Mouse (Mus musculus) gastrocnemius, adult 18-20 months (tissue): ENCODE data around the gene Amotl2. TPM values are rescaled to one million over a fixed set of nuclear protein-coding genes. Genes with fewer than 3 reads are reported as not detected.

Experiments used
- DNase-seq: peaks from one replicate; pipeline ENCODE4 v3.0.0; 2021; ENCODE audit warnings: low spot score
- total RNA-seq, 2 experiments: library from RNA; stranded (reverse); gene quantifications; 2 replicates each; pipeline ENCODE4 v1.2.3; 2021

Gene Amotl2
- total RNA-seq, 2 experiments from 2014 or later = 16.8 to 18.2 TPM

DNA sequence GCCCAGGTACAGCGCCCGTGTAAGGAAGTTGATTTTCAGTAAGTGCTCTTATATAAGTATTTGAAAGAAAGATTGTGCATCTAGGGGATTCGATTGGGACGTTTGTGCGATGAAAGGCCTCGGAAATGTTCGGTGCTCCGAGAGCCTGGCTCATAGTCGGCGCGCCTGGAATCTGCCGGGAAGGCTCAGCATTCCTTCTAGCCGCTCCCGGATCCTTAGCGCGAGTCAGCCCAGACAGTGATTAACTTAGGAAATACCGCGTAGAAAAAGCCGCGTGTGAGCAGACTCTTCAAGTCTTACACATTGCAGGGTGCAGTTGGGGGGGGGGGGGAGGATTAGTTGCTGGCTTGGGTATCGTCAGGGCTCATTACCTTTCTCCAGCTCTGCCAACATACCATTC is 2.2 kb downstream of the Amotl2 start:
- no peak for DNase-seq

DNA sequence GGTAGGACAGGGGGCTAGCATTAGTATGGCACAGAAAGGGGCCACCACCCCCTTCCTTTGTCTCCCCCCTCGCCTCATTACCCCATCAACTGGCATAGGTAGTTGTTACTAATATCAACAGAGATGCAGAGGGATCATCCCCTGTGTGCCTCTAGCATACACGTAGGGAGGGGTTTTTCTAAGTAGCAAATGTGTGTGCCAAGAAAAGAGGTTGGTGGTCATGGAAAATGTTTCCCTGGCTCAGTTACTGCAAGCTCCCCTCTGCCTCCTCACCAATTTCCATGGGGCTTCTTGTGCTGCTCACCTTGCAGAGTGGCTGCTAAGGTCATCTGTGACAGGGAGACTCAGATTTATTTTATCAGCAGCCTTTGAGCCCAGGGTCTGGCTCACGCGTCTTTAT is 2.6 kb downstream of the Amotl2 start:
- no peak for DNase-seq

DNA sequence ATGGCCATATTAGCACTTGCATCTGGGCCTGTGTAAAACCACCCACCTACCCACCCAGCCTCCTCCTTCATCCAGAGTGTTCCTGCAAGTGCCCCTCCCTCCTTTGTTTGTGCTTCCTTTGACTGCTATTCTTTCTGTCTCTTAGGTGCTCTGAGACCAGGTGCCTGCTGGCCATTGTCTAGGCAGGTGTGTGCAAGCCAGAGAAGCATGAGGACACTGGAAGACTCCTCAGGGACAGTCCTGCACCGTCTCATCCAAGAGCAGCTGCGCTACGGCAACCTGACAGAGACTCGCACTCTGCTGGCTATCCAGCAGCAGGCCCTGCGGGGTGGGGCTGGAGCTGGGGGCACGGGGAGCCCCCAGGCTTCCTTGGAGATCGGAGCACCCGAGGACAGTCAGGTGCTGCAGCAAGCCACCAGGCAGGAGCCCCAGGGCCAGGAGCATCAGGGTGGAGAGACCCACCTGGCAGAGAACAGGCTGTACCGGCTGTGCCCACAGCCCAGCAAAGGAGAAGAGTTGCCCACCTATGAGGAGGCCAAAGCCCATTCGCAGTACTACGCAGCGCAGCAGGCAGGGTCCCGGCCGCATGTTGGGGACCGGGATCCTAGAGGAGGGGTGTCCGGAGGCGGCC is 3.6 kb downstream of the Amotl2 start:
- DNase-seq = no peak

DNA sequence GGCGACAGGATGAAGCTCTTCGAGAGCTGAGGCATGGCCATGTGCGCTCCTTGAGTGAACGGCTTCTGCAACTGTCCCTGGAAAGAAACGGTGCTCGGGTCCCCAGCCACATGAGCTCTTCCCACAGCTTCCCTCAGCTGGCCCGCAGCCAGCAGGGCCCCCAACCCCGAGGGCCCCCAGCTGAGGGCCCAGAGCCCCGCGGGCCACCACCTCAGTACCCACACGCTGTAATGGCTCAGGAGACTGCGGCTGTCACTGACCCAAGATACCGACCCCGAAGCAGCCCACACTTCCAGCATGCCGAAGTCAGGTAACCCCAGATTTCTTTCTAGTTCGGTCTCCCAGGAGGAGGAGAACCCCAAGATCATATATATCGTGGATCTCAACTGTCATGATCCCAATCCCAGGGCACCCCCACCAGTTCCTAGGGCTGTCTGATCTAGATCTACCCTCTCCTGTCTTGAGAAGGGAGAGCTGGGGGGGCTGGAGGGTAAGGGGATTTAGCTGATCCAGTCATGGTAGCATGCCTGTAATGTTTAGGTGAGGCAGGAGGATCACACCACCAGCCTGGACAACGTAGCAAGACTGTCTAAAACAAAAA is 4.2 kb downstream of the Amotl2 start:
- no peak for DNase-seq

DNA sequence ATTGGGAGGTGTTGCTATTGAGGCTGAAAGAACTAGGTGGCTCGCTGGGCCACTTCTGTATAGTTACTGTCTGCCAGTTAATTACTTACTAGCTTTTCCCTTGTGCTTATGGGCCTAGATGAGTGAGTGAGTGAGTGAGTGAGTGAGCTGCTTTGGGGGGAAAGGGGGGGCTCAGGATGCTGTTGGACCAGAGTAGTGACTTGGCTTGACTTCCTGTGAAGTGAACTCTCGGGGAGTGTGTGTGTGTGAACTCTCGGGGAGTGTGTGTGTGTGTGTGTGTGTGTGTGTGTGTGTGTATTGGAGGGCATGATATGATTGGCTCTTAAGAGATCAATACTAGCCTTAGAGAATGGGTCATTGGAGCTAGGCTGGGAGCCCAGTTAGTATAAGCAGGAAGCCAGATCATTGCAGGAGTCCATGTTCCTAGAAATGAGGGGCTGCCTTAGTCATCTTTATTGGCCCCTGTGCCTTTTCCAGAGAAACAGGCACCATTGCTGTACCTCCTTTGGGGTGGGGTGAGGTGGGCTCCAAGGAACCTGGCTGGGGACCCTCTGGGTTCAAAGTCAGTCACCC is 5.0 kb downstream of the Amotl2 start:
- DNase-seq = no peak

DNA sequence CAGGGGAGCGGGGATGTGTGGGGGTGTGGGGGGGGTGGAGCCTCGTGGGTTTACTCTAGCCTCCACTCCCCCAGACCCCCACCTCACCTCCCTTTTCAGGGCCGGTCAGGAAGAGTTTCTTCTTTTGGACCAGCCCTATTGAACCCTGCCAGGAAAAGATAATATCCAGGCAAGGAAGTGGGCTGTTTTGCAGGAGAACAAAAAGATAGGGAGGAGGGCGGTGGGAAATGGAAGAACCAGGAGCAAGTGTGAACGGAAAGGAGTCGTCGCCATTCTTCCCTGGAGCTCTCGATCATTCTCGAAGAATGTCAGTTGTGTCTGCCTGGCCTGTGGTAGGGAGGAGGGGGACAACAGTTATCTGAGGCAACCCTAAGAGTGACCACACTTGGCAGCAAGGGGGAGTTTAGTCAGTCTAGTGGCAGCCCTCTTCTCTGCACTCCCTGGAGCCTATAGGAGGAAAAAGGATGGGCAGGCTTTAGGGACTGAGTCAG is 5.6 kb downstream of the Amotl2 start:
- DNase-seq = no peak

DNA sequence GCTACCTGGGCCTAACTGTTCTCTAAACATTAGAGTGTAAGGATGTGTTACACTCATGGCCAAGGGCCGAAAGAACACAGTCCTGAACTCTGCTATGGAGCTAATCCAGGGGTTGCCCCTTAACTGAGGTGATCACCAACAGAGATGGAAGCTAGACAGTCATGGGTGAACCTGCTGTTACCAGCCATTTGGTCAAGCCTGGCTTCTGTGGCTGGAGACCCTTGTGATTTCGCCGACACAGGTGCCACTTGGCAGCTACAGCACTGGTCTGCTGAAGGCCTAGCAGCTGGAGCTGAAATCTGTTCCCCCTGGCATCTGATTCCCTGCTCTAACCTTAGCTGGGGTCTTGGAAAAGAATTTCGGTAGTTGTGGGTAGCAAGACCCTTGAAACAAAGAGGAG is 6.3 kb downstream of the Amotl2 start:
- no peak for DNase-seq

DNA sequence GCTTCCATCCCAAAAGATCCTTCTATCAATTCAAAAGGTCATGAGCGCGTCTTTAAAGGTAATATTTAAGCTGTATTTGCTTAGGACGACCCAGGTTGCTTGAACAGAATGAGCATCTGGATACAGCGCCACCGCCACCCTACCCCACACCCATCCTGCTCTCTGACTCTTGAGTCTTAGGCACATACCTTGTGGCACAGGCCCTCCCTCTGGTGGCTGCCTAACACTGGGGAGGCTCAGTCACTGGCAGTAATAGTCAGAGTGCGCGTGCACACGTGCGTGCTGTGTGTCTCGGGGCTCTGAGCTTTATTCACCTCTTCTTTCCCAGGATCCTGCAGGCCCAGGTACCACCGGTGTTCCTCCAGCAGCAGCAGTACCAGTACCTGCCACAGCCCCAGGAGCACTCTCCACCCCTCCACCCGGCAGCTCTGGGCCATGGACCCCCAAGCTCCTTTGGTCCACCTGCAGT is 6.8 kb downstream of the Amotl2 start:
- no peak for DNase-seq

DNA sequence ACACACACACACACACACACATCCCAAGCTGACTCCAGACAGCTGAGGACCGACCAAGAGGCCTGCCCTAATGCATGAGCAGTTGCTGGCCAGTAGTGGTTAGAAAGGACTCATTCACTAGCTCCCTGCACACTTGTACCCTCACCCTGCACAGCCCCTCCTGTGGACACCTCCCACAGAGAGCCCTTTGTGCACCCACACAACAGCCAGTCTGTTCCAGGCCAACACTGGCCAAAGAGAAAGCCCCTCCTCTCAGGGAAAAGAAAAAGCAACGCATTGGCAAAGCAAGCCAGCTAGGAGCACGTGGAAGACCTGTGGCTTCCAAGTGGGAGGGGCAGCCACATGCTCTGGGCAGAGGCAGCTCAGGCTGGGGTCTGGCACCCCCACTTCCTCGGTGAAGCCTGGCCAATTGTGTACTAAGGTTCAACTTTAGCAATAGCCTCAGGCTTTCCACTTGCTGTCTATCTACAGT is 7.6 kb downstream of the Amotl2 start:
- peak; percentile 82 for DNase-seq

DNA sequence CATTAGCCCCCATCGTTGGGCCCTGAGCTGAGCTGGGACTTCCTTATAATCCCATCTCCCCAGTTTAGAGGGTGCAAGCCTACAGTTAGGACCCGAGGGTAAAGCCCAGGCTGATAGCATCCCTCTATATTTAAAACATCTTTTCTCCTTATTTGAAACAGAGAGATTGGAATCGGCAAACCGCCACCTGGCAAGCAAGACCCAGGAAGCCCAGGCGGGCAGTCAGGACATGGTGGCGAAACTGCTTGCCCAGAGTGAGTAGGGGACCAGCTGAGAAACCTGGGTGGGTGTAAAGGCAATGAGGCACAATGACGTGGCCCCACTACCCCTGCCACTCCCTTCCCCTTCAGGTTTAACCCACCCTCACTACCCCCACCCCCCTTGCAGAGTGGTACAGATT is 8.5 kb downstream of the Amotl2 start:
- no peak for DNase-seq

DNA sequence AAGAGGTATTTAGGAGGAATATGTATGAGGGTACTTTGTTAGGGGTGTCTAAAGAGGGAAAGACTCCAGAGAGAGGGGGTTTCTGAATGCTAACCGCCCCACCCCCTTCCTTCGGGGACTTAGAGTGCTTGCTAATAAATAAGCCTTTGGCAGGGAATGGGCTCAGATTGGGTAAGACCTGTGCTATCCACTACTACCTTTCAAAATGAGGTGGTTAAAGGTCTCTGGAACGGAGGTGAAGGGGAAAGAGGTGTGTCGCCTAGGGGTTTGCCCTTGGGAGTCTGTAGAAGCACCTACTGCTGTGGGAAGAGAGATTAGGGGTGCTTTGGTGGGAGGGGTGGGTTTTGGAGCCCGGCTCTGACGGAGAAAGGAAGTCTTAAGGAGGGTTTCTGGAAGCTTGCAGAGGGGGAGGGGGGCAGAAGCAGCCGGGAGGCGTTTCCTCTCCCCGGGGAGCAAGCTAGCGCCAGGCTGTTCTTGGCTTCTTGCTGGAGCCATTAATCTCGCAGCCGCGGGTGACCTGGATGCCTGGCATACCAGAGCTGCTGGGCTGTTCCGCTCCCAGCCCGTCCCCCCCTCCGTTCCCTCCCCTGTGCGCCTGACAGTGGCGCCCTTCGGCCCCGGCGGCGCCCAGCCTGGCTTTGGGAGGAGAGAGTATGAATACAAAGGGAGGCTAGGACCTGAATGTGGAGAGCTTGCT is 9.6 kb downstream of the Amotl2 start:
- DNase-seq = peak; percentile 93

DNA sequence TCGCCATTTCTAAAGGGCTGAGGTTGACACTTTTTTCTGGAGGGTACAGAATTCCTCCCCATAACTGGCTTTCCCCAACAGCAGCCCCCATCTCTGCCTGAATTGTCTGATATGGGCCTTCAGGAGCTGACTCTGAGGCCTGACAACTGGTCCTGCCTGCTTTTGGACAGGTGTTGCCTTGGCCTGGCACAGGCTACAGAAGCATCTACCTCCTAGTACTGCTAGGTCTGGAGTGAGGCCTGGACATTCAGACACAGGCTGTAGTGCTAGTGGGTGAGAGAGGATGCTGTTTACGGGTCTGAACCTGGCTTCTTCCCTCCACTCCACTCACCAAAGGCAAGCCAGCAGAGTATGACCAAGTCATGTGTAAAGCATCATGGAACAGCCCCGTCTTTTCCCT is 10.3 kb downstream of the Amotl2 start:
- DNase-seq = no peak

DNA sequence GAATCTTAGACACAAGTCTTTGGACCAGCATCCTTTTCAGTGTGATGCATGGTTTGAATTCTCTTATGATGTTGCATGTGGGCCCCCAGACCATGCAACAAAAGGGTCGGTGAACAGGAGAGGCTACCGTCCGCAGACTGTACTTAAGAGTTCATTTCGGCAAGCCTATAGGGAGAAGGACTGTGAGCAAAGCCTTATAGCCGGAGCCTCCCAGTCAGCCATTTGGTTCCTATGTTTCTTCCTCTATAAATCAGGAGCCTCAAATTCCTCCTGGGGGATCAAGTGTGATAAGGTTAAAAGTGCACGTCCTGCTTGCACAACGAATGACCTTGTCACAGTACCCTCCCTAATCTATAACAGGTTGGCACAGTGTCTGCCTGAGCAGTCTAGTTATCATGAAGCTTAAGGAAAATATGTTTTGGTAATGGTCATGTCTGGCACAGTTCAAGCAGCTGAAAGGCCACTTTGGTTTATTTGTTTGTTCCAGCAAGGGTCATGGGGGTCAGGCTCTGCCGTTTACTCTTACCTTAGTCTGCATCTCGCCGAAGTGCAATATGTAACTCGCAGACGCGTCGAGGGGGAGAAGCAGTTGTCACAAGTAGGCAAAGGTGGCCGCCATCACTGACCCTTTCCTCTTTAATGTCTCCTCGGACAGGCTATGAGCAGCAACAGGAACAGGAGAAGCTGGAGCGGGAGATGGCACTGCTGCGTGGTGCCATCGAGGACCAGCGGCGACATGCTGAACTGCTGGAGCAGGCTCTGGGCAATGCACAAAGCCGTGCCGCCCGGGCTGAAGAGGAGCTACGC is 11.4 kb downstream of the Amotl2 start:
- DNase-seq = no peak

DNA sequence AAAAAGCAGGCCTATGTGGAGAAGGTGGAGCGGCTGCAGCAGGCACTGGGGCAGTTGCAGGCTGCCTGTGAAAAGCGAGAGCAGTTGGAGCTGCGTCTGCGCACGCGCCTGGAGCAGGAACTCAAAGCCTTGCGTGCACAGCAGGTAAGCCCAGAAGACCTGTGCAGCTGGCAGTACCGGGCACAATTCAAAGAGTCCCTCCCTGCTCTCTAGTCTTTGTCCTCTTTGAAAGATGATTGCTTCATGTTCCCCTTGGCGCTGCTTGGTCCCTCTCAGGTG is 11.9 kb downstream of the Amotl2 start:
- DNase-seq = no peak

DNA sequence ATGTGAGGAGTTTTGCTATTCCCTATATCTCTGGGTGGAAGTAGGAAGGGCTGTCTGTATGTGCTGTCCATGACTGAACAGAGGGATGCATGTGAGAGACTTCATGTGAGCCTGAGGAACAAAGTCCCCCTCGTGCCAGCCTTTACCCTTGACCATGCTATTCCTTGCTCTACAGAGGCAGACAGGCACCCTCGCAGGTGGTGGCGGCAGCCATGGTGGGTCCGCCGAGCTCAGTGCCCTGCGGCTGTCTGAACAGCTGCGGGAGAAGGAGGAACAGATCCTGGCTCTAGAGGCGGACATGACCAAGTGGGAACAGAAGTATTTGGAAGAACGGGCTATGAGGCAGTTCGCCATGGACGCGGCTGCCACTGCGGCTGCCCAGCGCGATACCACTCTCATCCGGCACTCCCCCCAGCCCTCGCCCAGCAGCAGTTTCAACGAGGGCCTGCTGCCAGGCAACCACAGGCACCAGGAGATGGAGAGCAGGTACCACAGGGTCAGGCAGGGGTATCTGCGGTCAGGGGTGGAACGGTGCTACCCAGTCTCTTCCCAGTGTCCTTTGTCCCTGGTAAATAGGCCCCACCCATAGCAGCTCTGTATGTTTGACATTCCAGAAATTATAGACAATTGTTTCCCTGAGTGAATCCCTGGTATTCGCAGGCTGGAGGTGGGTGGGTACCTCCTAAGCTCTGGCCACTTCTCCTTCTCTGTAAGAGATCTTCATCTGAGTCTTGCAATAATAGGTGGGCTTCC is 12.8 kb downstream of the Amotl2 start:
- no peak for DNase-seq

DNA sequence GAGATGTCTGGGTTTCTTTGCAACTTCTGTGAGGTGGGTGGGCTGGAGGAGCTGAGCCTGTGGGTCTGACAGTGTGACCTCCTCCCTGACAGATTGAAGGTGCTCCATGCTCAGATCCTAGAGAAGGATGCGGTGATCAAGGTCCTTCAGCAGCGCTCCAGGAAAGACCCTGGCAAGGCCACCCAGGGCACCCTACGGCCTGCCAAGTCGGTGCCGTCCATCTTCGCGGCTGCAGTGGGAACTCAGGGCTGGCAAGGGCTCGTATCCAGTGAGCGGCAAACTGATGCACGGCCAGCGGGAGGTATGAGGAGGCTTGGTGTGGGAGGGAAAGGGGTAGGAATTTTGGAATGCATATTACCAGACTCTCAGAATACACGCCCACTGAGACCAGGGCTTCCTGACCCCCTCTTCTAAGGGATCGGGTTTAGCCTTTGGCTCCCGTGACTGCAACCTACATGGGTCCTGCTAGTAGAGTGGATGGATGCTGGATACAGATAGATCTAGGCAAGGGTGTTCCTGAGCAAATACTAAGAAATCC is 13.5 kb downstream of the Amotl2 start:
- DNase-seq = no peak

DNA sequence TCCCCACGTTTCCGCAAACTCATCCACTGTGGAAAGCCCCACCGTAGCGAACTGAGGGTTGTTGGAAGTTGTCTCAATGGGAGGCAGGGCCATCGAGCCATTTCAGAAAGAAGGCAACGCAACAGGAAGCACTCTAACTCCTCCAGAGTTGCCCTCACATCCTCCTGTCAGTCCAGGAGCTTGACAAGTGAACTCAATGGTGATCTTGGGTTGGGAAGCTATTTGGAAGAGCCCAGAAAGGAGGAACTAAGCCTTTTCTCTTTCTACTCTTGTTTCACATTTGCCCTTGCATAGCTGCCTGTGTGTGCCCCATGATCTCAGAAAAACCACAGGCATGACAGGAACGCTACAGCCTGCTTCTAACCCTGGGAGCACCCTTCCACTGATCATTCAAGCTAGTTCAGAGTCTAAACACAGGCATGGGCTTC is 14.6 kb downstream of the Amotl2 start:
- no peak for DNase-seq

DNA sequence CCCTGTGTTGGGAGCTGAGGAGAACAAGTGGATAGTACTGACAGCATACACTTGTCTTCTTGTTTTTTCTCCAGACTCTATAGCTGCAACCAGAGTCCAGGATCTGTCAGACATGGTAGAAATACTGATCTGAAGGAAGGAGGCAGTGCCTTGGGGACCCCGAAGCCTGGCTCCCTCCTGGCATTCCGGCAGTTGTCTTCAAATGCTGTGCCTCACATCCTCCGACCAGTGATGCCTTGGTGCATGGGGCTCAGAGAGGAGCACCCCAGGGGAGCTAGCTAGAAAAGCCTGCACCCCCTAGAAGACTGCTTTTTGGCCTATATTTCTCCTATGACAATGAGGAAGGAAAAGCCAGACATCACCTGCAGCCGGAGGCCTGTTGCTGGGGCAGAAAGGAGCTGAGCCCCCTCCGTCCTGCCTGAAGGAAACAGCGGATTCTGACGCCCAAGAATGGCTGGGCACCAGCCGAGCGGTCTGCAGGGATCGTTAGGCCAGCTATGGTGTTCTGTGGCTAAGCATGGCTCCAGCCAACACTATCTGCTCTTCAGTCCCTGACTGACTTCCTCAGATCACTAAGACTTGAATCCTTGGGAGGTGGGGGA is 15.2 kb downstream of the Amotl2 start:
- DNase-seq = no peak

DNA sequence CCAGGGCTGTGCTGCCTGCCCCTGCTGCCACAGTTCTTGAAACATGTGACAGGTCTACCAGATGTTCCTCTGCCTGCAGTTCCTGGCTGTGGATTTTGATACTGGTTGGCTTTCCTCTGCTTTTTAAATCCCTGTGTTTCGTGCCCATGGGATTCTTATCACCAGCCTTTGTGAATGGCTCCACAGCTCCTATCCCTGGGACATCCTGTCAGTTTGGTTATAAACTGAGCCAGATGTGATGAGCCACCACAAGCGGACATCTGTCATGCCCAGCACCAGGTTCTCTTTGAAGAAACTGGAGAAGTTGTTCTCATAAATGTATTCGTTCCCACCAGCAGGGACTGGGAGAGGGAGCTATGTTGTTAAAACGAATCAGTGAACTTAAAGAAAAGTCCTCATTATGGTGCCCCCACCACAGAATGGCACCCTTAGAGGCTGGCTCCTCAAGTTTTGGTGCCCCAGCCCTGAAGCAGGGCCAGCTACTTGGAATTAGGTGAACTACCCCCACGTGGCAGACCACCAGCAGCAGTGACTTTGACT is 15.9 kb downstream of the Amotl2 start:
- no peak for DNase-seq

DNA sequence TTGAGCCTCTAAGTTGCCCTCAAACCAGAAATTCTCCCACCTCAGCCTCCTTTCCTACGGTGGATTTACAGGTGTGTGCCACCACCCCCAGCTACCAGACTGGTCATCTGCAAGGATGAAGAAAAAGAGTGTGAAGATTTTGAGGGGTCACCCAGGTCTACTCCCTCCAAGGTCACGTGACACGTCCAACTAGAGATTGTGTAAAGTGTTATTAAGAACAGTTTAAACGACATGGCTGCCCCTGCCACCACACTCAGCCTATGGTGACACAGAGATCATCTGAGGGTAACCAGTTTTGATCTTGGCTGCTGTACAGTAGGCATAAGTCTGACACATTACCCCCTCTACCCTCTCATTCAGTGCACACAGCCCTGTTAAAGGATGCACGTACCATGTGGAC is 17.0 kb downstream of the Amotl2 start:
- DNase-seq = no peak
